Mouse (Mus musculus): ENCODE data around the gene Thsd7b.

DNA sequence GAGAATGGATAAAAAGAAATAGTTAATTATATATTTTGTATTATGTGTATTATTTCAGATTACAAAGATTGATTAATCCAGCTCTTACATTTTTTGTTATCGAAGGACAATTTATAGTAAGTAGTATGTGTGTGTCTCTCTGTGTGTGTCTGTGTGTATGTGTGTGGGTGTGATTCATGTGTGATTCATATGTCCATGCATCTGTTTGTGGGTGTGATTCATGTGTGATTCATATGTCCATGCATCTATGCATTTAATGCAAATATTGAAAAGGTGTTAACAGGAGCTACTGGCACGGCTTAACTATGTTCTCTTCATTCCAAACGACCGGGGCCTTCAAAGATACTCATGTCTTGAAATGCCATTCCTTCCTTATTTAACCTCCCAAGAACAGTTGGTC, 90.3 kb downstream of the Thsd7b start:
- no peak for TF ChIP-seq GATA1 (IDR thresholded peaks at IDR 0.05; ENCODE audit: borderline replicate concordance, low read length)
- no peak for TF ChIP-seq FLI1 (IDR thresholded peaks at IDR 0.05; ENCODE audit: low read length)
